Mouse (Mus musculus): Measurements from ENCODE around the gene Prph. TPM values are rescaled to one million over a fixed set of nuclear protein-coding genes. Genes with fewer than 3 reads are reported as not detected.
"Not testable (repeated sequence)": the region's sequence is repeated elsewhere in the genome, so short reads cannot be mapped to it uniquely, and the experiment has no call there.

The Prph gene
- polyA plus RNA-seq, 1 experiment from 2014 or later, result 8.1 TPM

DNA sequence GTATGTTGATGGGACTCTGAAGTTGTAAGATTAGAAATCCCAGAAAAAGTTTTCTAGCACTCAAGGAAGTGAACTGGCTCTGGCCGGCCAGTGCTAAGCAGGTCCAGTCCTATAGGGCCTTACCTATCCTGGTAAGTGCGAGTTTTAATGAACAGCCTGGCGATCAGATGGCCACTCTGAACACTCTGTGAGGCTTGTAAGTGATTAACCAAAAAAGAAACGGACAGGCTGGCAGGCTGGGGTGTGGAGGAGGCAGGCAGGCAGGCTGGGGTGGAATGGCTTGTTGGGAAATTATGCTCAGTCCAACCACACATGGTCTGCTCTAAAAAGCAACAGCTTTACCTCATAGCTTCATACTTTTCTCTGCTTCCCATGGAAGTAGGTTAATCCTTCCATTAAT is 19.5 kb upstream of the Prph start:
- Histone ChIP-seq H3K9ac (replicated peaks) (no peak overlapping the region), H3K9me3 (no peaks in the 10 kb centered on the region), H3K4me3 (no peak overlapping the region), H3K36me3 (peaks cover 15% of the 10 kb centered on the region; the same call in 1 of the 2 replicates), H3K27ac (replicated peaks) (no peak overlapping the region), H3K27me3 (0 out of 2 replicates have a peak, but pooled peaks cover 11% of the 10 kb centered on the region), H3K4me2 (replicated peaks) (no peak overlapping the region), H3K4me1 (peaks cover 21% of the 10 kb centered on the region)
- no peak for ATAC-seq (ENCODE audit: low FRiP score, low read depth)
- WGBS, result 90% methylated on average over 4 of the region's 4 CpGs

DNA sequence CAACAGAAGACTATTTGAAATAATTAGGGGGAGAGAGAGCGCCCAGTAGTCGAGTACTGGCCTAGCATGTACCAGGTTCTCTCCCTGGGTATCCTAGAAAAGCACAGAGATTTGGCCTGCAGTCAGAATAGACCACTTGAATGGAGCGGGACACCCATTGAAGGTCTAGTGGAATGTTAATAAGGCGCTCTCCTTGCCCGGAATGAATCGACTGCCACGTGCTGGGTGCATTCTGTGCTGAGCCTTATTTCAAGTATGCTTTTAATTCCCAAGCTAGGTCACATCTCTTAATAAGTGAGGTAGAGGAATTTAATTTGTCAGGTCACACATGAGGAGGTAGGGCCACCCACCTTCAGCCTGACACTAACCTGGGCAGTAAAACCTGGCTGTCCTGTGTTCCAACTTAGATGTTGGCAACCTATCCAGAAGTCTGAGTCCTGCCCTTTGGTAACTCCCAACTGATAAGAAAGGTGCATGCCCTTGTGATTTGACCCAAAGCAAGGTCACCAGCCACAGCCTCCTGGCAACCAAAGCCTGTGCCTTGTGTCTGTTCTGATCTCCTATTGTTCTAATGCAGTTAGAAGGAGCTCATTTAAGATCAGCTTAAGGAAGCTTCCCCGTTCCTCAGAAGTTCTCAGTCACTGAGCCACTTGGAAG is 18.6 kb upstream of the Prph start:
- Histone ChIP-seq H3K4me1 (peaks cover 16% of the 10 kb centered on the region), H3K36me3 (peaks cover 15% of the 10 kb centered on the region; the same call in 1 of the 2 replicates), H3K9ac (replicated peaks) (no peak overlapping the region), H3K4me2 (replicated peaks) (no peak overlapping the region), H3K27ac (replicated peaks) (no peak overlapping the region), H3K4me3 (no peak overlapping the region), H3K9me3 (no peaks in the 10 kb centered on the region), H3K27me3 (0 out of 2 replicates have a peak, but pooled peaks cover 1% of the 10 kb centered on the region)
- 89% methylated on average over 8 of the region's 8 CpGs for WGBS
- no peak for ATAC-seq (ENCODE audit: low FRiP score, low read depth)

DNA sequence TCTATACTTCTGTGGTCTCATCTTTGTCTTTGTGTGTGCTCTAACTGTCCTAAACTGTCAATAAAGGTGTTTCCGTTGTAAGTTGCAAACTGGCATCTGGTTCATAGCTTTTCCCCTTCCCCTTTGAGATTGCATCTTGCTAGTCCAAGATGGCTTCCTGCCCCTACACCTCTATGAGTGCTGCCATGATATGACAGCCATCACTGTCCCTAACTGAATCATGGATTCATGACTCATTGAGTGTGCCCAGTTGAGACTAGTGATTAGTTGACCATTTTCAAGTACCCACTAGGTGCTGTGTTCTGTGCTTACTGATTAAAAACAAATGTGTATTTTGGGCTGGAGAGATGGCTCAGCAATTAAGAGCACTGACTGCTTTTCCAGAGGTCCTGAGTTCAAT is 16.9 kb upstream of the Prph start:
- 0 out of 2 replicates have a peak, but pooled peaks cover 1% of the 10 kb centered on the region for H3K4me1 ChIP-seq
- H3K27ac ChIP-seq (replicated peaks), result no peak overlapping the region
- no peaks in the 10 kb centered on the region for H3K27me3 ChIP-seq
- 97% methylated on average over 1 of the region's 1 CpGs for WGBS
- no peak overlapping the region for H3K4me2 ChIP-seq (replicated peaks)
- H3K4me3 ChIP-seq, result no peak overlapping the region
- H3K36me3 ChIP-seq, result peaks cover 15% of the 10 kb centered on the region; the same call in 1 of the 2 replicates
- H3K9ac ChIP-seq (replicated peaks), result no peak overlapping the region
- no peaks in the 10 kb centered on the region for H3K9me3 ChIP-seq
- ATAC-seq (ENCODE audit: low FRiP score, low read depth), result no peak

DNA sequence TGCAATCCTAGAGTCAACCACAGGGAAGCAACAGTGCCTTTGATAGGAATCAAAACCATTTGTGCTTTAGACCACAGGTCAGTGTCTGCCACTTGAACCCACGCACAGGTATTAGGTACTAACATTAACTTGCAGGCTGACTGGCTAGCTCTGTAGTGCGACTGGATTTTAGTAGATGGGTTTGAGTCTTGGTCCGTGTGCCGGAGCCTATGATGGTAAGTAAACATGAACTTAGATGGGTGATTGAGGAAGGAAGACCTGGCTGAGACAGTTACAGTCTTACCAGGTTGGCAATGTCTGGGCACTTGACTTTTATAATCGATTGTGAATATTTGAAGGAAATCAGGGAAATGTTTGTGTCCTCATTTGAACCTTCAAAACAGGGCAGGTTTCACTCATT is 16.2 kb upstream of the Prph start:
- ATAC-seq (ENCODE audit: low FRiP score, low read depth), result no peak
- H3K9ac ChIP-seq (replicated peaks), result no peak overlapping the region
- H3K27ac ChIP-seq (replicated peaks), result no peak overlapping the region
- H3K4me2 ChIP-seq (replicated peaks), result no peak overlapping the region
- H3K27me3 ChIP-seq, result no peaks in the 10 kb centered on the region
- WGBS, result 88% methylated on average over 5 of the region's 5 CpGs
- H3K36me3 ChIP-seq, result peaks cover 15% of the 10 kb centered on the region; the same call in 1 of the 2 replicates
- no peaks in the 10 kb centered on the region for H3K4me1 ChIP-seq
- no peaks in the 10 kb centered on the region for H3K9me3 ChIP-seq
- H3K4me3 ChIP-seq, result no peak overlapping the region

DNA sequence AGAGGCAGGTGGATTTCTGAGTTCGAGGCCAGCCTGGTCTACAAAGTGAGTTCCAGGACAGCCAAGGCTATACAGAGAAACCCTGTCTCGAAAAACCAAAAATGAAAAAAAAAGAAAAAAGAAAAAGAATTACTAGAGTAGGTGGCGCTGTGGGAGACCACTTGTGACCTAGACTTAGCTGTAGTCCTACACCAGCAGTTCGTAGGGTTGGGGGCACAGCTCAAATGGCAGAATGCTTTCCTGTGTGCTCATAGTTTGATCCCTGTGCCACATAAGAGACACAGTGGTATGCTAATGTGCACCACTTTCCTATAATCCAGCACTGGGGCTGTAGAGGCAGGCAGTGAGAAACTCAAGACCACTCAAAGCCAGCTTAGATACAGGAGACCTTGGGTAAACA is 15.7 kb upstream of the Prph start:
- 77% methylated on average over 4 of the region's 4 CpGs for WGBS
- Histone ChIP-seq H3K4me3 (no peak overlapping the region), H3K9ac (replicated peaks) (no peak overlapping the region), H3K36me3 (peaks cover 15% of the 10 kb centered on the region; the same call in 1 of the 2 replicates), H3K4me1 (no peaks in the 10 kb centered on the region), H3K27me3 (no peaks in the 10 kb centered on the region), H3K27ac (replicated peaks) (no peak overlapping the region), H3K4me2 (replicated peaks) (no peak overlapping the region), H3K9me3 (no peaks in the 10 kb centered on the region)
- ATAC-seq (ENCODE audit: low FRiP score, low read depth), result no peak

DNA sequence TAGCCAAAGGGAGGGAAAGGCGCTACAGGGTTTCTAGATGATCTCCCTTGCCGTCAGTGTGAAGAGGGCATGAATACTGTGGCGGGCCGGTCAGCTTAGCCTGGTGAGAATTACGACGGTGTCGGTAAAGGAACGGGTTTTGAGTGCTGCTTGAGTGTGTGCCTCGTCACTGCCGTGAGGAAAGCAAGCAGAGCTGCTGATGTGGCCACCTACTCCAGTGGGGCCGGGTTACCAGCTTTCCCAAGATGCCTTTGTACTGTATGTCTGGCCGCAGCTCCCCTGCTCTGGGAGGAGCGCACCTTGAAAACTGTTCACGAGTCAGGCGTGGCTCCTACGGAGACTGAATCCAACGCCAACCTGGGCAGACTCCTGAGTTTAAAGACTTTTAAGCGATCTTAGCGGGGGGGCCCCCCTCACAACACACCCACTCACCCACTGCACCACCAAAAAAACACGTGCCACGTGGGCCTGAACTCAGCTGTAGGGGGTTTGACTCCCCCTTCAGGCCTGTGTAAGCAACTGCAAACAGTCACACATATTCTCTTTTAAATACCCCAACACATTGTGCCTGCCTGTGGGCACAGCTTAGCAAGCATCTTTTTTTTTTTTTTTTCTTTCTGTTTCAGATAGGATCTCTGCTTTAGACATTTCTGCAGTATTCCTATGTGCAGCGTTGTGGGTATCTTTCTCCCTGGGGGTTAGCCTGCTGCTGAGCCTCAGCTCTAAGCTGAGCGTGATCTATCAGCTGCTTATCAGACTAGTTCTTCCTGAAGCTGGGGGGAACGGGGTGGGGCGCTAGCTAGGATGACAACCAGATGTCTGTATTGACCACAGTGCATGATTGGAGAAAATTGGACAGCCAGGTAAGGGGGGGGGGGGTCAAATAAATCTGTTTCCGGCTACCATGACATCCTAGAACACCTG is 14.7 kb upstream of the Prph start:
- Histone ChIP-seq H3K9ac (replicated peaks) (no peak overlapping the region), H3K27me3 (no peaks in the 10 kb centered on the region), H3K36me3 (peaks cover 15% of the 10 kb centered on the region; the same call in 1 of the 2 replicates), H3K4me3 (no peak overlapping the region), H3K4me1 (peaks cover 6% of the 10 kb centered on the region; the same call in 1 of the 2 replicates), H3K9me3 (no peaks in the 10 kb centered on the region), H3K27ac (replicated peaks) (no peak overlapping the region), H3K4me2 (replicated peaks) (no peak overlapping the region)
- ATAC-seq (ENCODE audit: low FRiP score, low read depth), result no peak
- WGBS, result 73% methylated on average over 26 of the region's 26 CpGs

DNA sequence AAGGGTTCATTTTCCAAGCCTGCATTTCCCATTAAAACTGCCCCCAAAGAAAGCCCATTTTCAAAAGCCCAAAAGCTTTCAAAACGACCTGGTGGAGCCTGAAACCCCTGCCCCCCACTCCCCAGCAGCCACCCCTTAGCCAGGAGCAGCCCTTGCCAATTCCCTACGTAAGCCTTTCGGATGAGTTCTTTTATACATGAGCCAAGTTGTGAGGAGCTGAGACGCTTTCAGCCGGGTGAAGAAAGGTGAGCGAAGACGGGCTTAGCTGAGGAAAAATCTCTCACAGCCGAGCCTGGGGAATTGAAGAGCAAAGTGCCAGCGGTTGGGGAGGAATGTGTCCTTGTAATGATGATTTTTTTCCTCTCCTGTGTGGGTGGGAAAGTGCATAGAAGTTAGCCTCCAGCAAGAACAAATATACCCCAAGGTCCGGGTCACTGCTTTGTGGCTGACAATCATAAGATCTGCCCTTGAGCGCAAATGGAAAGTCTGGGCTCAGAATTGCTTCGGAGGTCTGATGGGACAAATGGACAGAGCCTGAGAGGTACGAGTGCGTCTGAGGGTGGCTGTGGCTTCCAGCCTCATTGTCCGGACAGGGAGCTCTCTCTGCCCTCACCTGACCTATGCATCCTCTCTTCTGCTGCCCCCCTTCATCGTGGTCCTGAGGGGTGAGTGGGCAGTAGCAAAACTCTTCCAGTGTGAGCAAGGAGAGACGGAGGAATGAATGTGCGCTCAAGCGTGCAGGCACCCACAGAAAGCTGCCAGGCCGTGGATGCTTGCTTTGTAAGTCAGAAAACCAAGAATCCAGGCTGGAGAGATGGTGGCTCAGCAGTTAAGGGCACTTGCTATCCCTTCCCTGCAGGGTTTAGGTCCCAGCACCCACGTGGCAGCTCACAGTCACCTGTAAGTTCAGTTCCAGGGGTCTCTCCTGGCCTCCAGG is 13.8 kb upstream of the Prph start:
- H3K36me3 ChIP-seq, result peaks cover 7% of the 10 kb centered on the region; the same call in 1 of the 2 replicates
- H3K4me3 ChIP-seq, result no peak overlapping the region

DNA sequence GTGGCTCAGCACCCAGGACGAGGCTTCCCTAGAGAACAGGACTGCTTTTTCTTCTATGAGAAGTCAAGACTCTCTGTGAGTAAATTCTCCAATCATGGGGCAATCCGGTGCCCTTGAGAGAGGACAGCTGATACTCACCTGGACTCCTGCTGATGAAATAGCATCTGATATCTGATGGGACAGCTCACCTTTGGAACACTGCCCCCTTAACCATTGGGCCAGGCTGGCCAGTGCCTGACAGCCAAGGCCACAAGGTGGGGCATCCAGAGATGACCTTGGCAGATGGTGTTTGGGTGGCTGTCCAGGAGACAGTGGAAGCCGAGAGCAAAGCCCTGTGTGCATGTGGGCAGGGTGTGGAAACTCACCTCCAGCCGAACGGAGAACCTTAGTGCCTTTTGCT is 12.6 kb upstream of the Prph start:
- WGBS, result 88% methylated on average over 5 of the region's 5 CpGs
- Histone ChIP-seq H3K4me3 (no peak overlapping the region), H3K36me3 (no peaks in the 10 kb centered on the region), H3K4me2 (replicated peaks) (no peak overlapping the region), H3K4me1 (peaks cover 6% of the 10 kb centered on the region; the same call in 1 of the 2 replicates), H3K9me3 (no peaks in the 10 kb centered on the region), H3K27ac (replicated peaks) (no peak overlapping the region), H3K9ac (replicated peaks) (no peak overlapping the region), H3K27me3 (peaks cover 6% of the 10 kb centered on the region)
- ATAC-seq (ENCODE audit: low FRiP score, low read depth), result no peak

More for the DNA sequence above, 13.8 kb upstream of the Prph start:
- ATAC-seq (ENCODE audit: low FRiP score, low read depth), result no peak
- Histone ChIP-seq H3K4me2 (replicated peaks) (no peak overlapping the region), H3K27me3 (no peaks in the 10 kb centered on the region), H3K27ac (replicated peaks) (no peak overlapping the region), H3K9me3 (no peaks in the 10 kb centered on the region), H3K4me1 (peaks cover 6% of the 10 kb centered on the region; the same call in 1 of the 2 replicates), H3K9ac (replicated peaks) (no peak overlapping the region)
- WGBS, result 44% methylated on average over 21 of the region's 21 CpGs

DNA sequence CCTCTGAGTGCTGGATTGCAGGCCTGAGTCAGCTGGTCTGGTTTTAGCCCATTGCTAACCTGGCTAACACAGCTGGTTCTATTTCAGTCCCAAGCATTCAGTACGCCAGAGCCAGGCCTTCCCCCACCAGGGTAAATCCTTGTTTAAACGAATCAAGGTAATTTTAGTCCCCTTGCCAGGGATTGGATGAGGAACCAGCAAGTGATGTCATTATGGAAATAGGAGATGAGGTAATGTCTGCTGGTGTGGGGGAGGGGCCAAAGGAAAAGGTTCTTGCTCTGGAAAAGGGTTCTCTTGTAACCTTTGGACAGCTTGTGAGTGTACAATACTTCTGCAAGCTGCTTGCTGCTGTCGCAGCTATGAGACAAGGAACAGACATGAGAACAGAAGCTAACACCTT is 10.1 kb upstream of the Prph start:
- no peak for ATAC-seq (ENCODE audit: low FRiP score, low read depth)
- WGBS, result 51% methylated on average over 3 of the region's 3 CpGs

DNA sequence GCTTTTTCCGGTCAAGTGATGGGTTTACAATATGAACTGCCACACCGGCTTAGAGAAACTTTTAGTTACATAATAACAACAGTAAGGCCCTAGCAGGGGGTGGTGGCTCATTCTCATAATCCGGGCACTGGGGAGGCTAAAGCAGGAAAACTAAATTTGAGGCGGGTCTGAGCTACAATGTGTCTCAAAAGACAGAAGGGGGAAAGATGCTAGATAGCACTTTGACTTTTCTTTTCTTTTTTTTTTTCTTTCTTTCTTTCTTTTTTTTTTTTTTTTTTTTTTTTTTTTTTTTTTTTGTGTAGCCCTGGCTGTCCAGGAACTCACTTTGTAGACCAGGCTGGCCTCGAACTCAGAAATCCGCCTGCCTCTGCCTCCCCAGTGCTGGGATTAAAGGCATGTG is 9.2 kb upstream of the Prph start:
- H3K9me3 ChIP-seq; ATAC-seq (ENCODE audit: low FRiP score, low read depth); H3K4me3 ChIP-seq; H3K36me3 ChIP-seq; H3K4me1 ChIP-seq; H3K4me2 ChIP-seq (replicated peaks); H3K27ac ChIP-seq (replicated peaks); H3K9ac ChIP-seq (replicated peaks): not testable (repeated sequence)
- peaks cover 17% of the 10 kb centered on the region for H3K27me3 ChIP-seq
- 75% methylated on average over 6 of the region's 6 CpGs for WGBS

More for the DNA sequence above, 10.1 kb upstream of the Prph start:
- Histone ChIP-seq H3K9ac (replicated peaks) (no peak overlapping the region), H3K9me3 (no peaks in the 10 kb centered on the region), H3K4me2 (replicated peaks) (no peak overlapping the region), H3K36me3 (no peaks in the 10 kb centered on the region), H3K4me3 (no peak overlapping the region), H3K27me3 (peaks cover 11% of the 10 kb centered on the region), H3K4me1 (peaks cover 6% of the 10 kb centered on the region; the same call in 1 of the 2 replicates), H3K27ac (replicated peaks) (no peak overlapping the region)

DNA sequence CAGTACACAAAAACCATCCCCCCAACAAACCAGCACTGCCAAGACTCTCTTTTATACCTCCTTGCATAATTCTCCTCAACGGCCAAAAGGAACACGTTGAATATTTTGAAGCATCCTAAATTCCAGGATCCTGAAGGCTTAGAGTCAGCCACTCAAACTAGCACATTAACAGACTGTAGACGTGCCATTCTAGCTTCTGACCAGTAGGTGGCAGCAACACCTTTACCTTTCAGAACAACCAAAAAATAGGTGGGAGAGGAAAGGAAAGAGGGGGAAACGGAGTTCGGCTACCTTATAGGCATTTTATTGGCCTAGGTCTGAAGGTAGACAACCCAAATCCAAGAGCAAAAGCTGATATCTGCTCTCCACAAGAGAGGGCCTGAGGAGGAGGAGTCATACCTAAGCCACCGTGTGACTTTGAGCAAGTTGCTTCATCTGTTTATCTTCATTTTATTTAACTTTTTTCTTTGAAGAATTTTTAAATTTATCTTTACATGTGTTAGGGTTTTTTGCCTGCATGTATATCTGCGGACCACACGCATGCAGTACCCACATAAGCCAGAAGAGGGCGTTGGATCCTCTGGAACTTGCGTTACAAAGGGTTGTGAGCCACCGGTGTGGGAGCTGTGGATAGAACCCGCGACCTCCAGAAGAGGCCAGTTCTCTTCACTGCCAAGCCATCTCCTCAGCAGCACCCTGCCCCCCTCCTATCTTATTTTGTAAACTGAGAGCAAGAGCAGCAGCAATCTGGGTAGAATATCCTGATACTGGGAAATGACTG is 5.3 kb upstream of the Prph start:
- no peaks in the 10 kb centered on the region for H3K36me3 ChIP-seq
- peaks cover 52% of the 10 kb centered on the region for H3K27me3 ChIP-seq
- H3K9me3 ChIP-seq, result no peaks in the 10 kb centered on the region
- H3K4me3 ChIP-seq, result no peak overlapping the region
- H3K4me2 ChIP-seq (replicated peaks), result no peak overlapping the region
- 35% methylated on average over 13 of the region's 13 CpGs for WGBS
- peaks cover 17% of the 10 kb centered on the region for H3K4me1 ChIP-seq
- no peak overlapping the region for H3K27ac ChIP-seq (replicated peaks)
- no peak for ATAC-seq (ENCODE audit: low FRiP score, low read depth)
- H3K9ac ChIP-seq (replicated peaks), result no peak overlapping the region
